Mouse (Mus musculus): Measurements from ENCODE around the gene Numa1. TPM values are rescaled to one million over a fixed set of nuclear protein-coding genes. Genes with fewer than 3 reads are reported as not detected.
"Not testable (repeated sequence)": the region's sequence is repeated elsewhere in the genome, so short reads cannot be mapped to it uniquely, and the experiment has no call there.

Gene Numa1
- polyA plus RNA-seq, 1 experiment = 57.5 TPM

DNA sequence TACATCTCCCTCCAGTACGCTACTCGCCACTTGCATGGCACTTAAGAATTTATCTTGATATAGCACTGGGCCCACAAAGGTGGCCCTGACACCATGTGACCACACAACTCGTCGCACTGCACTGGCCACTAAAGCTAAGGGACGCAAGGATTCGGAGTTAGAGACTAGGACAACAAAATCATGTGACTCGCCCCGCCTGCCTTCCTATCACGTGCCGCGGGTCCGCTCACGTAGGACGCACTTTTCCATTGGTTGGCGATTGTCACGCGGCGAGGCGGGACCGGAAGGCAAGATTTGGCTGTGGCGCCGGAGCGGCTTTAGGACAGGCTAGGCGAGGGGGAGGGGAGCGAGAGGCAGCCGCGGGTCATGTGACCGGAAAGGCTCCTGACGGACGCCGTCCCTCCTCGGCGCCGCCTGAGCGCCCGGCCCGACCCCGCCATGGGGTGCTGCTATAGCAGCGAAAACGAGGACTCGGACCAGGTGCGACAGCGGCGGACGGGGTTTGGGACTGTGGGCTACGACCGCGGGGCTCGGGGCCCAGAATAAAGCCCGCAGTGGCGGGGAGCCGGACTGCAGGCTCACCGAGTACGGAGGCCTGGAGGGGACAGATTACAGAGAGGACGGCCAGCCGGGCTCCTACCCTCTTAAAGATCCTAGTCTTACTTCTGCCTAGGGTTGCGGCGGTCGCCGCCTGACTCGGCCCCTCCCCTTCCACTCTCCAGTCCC lies 28.2 kb upstream of the Numa1 start, which contains the start of gene Lamtor1:
Gene Lamtor1, plus strand, starts transcription at position 344 of the 726 bp plus-strand sequence.
- Histone ChIP-seq H3K4me3 (replicated peaks) (peak within 1 kb of the TSS; percentile 94), H3K27me3 (replicated peaks) (no peaks in the 10 kb centered on the region), H3K4me1 (peaks cover 61% of the 10 kb centered on the region), H3K36me3 (replicated peaks; ENCODE audit: low read length) (peaks cover 48% of the 10 kb centered on the region), H3K9me3 (0 out of 2 replicates have a peak, but pooled peaks cover 3% of the 10 kb centered on the region)
- TF ChIP-seq FLI1 (IDR thresholded peaks at IDR 0.05; ENCODE audit: low read length) (peak; percentile 60), GATA1 (IDR thresholded peaks at IDR 0.05; ENCODE audit: borderline replicate concordance, low read length) (no peak)

DNA sequence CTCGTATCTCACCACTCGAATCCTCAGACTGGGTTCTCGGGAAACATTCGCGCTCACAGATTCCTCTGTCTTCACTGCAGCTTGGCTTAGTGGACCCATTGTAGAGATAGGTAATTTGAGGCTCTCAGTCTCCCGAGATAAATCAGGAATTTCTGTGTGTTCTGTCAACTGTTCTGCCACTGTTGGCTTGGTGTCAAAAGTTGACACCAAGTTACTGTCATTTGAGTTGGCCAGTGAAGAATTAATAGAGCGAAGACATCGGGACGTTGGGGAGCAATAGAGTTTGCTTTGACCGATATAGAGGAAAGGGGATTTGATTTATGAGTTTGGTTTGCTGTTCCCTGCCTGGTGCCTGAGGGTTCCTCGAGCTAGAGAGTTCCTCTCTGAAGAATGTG lies 27.6 kb upstream of the Numa1 start, which contains the start of gene Tomt:
Gene Tomt, minus strand, starts transcription at position 73 of the 395 bp plus-strand sequence.
- H3K27me3 ChIP-seq (replicated peaks) = no peaks in the 10 kb centered on the region
- 0 out of 2 replicates have a peak, but pooled peaks cover 3% of the 10 kb centered on the region for H3K9me3 ChIP-seq
- peaks cover 48% of the 10 kb centered on the region for H3K36me3 ChIP-seq (replicated peaks; ENCODE audit: low read length)
- H3K4me1 ChIP-seq = peaks cover 55% of the 10 kb centered on the region
- TF ChIP-seq FLI1 (IDR thresholded peaks at IDR 0.05; ENCODE audit: low read length) = no peak
- no peak for TF ChIP-seq GATA1 (IDR thresholded peaks at IDR 0.05; ENCODE audit: borderline replicate concordance, low read length)
- peak within 1 kb of the TSS; percentile 94 for H3K4me3 ChIP-seq (replicated peaks)

DNA sequence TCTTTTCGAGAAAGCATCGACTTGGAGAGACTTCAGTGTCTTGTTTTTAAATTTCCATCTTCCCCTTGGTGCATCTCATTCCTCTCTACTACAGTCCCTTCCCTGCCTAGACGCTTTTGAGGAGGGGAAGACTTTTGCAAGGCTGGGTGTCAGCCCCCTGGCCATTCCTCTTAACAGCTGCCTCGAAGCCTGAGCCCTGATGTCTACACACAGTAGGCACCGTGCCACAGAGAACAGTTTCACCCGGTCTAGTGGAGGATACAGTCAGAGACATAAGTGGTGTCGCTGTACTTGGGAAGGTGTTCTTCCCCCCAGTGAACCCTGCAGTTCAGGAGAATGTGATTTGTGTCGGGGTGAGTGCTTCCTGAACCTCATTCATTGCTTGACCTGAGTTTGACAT lies 27.2 kb upstream of the Numa1 start:
- H3K9me3 ChIP-seq = 0 out of 2 replicates have a peak, but pooled peaks cover 3% of the 10 kb centered on the region
- H3K4me3 ChIP-seq (replicated peaks) = peak overlapping the region; percentile 94
- H3K4me1 ChIP-seq = peaks cover 54% of the 10 kb centered on the region
- H3K27me3 ChIP-seq (replicated peaks) = no peaks in the 10 kb centered on the region
- TF ChIP-seq FLI1 (IDR thresholded peaks at IDR 0.05; ENCODE audit: low read length) = no peak
- no peak for TF ChIP-seq GATA1 (IDR thresholded peaks at IDR 0.05; ENCODE audit: borderline replicate concordance, low read length)
- peaks cover 50% of the 10 kb centered on the region for H3K36me3 ChIP-seq (replicated peaks; ENCODE audit: low read length)

DNA sequence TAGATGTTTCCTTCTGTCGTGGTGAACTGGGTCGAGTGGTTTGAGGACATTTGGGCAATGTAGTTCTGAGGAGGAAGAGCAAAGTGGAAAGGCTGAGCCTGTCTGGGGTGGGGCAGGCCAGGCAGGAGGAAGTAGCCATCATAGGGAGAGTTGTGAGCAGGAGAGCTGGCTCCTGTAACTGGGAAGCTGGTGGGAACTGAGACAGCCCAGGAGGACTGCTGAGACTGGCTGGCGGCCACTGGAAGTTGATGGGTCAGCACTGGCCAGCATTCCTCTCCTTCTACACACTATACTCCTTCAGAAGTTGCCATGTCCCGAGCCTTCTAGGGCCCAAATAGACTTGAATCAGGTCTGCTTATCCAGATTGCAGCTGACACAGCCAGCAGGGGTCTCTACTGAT lies 25.5 kb upstream of the Numa1 start:
- H3K4me1 ChIP-seq = peaks cover 52% of the 10 kb centered on the region
- H3K27me3 ChIP-seq (replicated peaks) = no peaks in the 10 kb centered on the region
- peak overlapping the region; percentile 73 for H3K4me3 ChIP-seq (replicated peaks)
- no peak for TF ChIP-seq GATA1 (IDR thresholded peaks at IDR 0.05; ENCODE audit: borderline replicate concordance, low read length)
- no peak for TF ChIP-seq FLI1 (IDR thresholded peaks at IDR 0.05; ENCODE audit: low read length)
- H3K9me3 ChIP-seq = no peaks in the 10 kb centered on the region
- peaks cover 54% of the 10 kb centered on the region for H3K36me3 ChIP-seq (replicated peaks; ENCODE audit: low read length)

DNA sequence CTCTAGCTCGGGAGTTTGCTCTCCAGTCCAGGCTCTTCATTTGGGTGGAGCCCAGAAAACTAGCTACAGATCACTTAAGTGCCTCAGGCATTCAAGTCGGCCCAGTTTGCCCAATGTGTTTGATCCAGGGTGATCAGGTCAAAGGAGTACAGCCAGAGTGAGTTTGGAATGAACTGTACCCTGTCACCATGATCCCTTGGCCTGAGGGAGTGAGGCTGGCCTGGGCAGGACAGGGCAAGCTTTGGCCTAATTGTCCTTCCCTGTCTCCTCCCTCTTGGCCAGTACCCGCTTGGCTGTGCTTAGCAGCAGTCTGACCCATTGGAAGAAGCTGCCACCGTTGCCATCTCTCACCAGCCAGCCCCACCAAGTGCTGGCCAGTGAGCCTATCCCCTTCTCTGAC lies 23.8 kb upstream of the Numa1 start:
- no peaks in the 10 kb centered on the region for H3K27me3 ChIP-seq (replicated peaks)
- TF ChIP-seq GATA1 (IDR thresholded peaks at IDR 0.05; ENCODE audit: borderline replicate concordance, low read length) (no peak), FLI1 (IDR thresholded peaks at IDR 0.05; ENCODE audit: low read length) (no peak)
- no peak overlapping the region for H3K4me3 ChIP-seq (replicated peaks)
- H3K4me1 ChIP-seq = peaks cover 47% of the 10 kb centered on the region
- no peaks in the 10 kb centered on the region for H3K9me3 ChIP-seq
- peaks cover 71% of the 10 kb centered on the region for H3K36me3 ChIP-seq (replicated peaks; ENCODE audit: low read length)

DNA sequence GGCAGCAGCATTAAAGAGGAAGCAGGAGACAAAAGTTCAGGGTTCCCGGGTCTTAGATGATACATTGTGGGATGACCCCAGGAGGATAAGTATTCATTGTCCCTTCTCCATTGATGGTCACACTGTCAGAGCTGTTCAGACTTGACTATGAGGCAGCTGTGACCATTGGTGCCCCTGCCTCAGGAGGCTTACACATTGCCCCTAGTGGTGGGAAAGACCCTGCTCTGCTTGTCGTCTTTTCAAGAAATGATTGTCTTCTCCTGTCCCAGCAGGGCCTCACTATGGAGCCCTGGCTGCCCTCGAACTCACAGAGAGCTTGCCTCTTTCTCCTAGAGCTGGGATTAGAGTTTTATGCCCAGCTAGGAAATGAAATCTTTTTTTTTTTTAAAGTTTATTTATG lies 21.9 kb upstream of the Numa1 start:
- H3K36me3 ChIP-seq (replicated peaks; ENCODE audit: low read length) = peaks cover 85% of the 10 kb centered on the region
- TF ChIP-seq FLI1 (IDR thresholded peaks at IDR 0.05; ENCODE audit: low read length) (no peak), GATA1 (IDR thresholded peaks at IDR 0.05; ENCODE audit: borderline replicate concordance, low read length) (no peak)
- H3K4me1 ChIP-seq = peaks cover 48% of the 10 kb centered on the region

DNA sequence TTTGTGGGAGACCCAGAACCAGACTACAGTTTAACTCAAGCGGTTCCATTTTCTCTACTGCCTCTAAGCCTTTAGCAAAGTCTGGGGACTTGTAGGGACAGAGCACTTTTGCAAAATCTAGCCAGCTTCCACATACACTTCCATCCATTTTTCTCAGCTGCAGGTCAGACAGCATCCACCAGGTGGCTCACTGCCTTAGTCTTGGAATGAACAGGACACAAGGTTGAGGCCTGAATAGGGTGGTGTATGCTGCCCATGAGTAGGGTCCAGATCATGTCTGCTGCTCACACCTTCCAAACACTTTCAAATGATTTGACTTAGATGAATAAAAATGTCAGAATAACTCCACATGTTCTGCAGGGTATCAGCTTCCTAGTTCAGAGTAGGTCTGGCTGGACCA lies 15.8 kb upstream of the Numa1 start:
- TF ChIP-seq GATA1 (IDR thresholded peaks at IDR 0.05; ENCODE audit: borderline replicate concordance, low read length) (no peak), FLI1 (IDR thresholded peaks at IDR 0.05; ENCODE audit: low read length) (no peak)
- peaks cover 45% of the 10 kb centered on the region for H3K36me3 ChIP-seq (replicated peaks; ENCODE audit: low read length)
- no peak overlapping the region for H3K4me3 ChIP-seq (replicated peaks)
- peaks cover 23% of the 10 kb centered on the region for H3K4me1 ChIP-seq
- no peaks in the 10 kb centered on the region for H3K9me3 ChIP-seq
- no peaks in the 10 kb centered on the region for H3K27me3 ChIP-seq (replicated peaks)

More for the DNA sequence above, 21.9 kb upstream of the Numa1 start:
- Histone ChIP-seq H3K9me3 (no peaks in the 10 kb centered on the region), H3K27me3 (replicated peaks) (no peaks in the 10 kb centered on the region), H3K4me3 (replicated peaks) (no peak overlapping the region)

DNA sequence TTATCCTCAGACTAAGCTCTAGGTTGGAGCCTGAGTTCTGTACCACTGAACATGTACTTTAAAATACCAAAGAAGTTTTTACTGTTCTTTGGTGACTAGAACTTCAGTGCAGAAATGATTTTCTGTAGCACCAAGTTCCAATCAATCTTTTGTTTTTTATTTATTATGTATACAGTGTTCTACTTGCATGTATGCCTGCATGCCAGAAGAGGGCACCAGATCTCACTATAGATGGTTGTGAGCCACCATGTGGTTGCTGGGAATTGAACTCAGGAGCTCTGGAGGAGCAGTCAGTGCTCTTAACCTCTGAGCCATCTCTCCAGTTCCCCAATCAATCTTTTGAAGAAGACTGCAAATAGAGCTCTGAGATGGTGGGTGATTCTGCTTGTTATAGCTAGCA lies 8.0 kb upstream of the Numa1 start:
- not testable (repeated sequence) for H3K9me3 ChIP-seq; H3K27me3 ChIP-seq (replicated peaks); H3K4me3 ChIP-seq (replicated peaks)
- Histone ChIP-seq H3K4me1 (peaks cover 13% of the 10 kb centered on the region), H3K36me3 (replicated peaks; ENCODE audit: low read length) (peaks cover 11% of the 10 kb centered on the region)

DNA sequence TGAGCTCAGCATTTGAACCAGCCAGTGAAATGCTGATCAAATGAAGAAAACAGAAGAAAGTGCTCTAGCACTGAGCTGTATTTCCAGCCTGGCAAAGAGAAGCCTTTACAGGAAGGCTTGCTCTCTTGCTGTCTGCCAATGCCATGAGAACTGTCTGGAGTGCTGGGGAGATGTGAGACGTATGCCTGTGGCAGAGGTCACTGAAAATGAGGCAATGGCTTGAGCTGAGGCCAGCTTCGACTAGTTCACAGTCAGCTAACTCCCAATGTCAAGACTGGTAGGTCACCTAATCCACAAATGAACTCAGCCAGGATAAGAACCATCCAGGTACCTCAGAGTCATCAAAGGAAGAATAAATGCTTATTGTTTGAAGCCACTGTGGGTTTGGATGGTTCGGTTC lies 5.8 kb upstream of the Numa1 start:
- TF ChIP-seq GATA1 (IDR thresholded peaks at IDR 0.05; ENCODE audit: borderline replicate concordance, low read length) (no peak), FLI1 (IDR thresholded peaks at IDR 0.05; ENCODE audit: low read length) (no peak)
- H3K4me3 ChIP-seq (replicated peaks) = no peak overlapping the region
- H3K9me3 ChIP-seq = peaks cover 3% of the 10 kb centered on the region; the same call in 1 of the 2 replicates
- H3K36me3 ChIP-seq (replicated peaks; ENCODE audit: low read length) = peaks cover 14% of the 10 kb centered on the region
- peaks cover 26% of the 10 kb centered on the region for H3K4me1 ChIP-seq
- no peaks in the 10 kb centered on the region for H3K27me3 ChIP-seq (replicated peaks)

DNA sequence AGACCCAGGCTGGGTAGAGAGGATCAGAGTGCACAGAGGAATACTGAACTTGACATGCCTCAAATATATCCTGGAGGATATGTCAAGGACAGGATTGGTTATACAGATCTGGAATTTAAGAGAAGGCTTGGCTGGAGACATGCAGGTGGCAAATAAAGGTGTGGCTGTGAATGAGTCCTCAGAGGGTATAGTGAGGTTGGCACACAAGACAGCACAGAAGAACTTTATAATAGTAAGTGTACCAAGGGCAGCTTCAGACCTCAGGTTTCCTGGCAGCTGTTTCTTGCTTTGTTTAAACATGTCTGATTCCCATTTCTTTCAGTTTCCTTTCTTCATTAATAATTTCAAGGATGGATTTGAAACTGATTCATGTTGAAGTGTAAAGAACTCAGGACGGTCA lies 1.4 kb upstream of the Numa1 start:
- TF ChIP-seq GATA1 (IDR thresholded peaks at IDR 0.05; ENCODE audit: borderline replicate concordance, low read length) (no peak), FLI1 (IDR thresholded peaks at IDR 0.05; ENCODE audit: low read length) (no peak)
- H3K4me1 ChIP-seq = peaks cover 46% of the 10 kb centered on the region
- H3K4me3 ChIP-seq (replicated peaks) = peak overlapping the region; percentile 98

More for the DNA sequence above, 1.4 kb upstream of the Numa1 start:
- H3K9me3 ChIP-seq = no peaks in the 10 kb centered on the region
- H3K36me3 ChIP-seq (replicated peaks; ENCODE audit: low read length) = peaks cover 9% of the 10 kb centered on the region
- no peaks in the 10 kb centered on the region for H3K27me3 ChIP-seq (replicated peaks)
